Mouse (Mus musculus): ENCODE results near the gene Acvr1b.

The Acvr1b gene

DNA sequence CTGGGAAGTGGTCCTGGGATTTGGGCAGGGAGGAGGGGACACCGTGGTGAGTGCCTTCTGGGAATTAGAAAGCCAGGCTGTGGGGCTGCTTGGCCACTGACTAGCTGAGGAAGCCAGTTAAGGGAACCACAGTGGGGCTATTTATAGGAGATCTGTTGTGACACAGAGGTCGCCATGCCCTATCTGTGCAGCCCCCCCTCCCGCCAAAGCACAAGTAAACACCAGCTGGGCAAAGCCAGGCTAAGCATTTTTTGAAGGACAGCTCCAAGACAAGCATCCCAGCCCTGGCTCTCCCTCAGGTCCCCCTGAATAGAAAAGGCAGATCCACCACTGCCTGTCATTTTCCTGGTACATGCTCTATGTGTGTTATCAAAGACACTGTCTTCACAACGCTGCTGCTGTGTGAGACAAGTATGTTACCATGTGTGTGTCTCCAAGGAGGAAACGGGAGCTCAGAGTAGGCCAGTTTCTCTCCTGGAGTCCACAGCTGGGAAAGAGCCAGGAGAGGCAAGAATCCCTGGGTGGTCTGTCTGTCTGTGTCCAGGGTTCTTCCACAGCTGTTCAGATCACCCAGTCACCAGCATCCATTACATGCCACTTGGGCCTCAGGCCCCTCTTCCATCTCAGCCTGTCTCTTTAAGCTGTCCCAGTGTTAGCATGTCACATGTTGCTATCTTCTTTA, 74.3 kb downstream of the Acvr1b start:
- no peak for DNase-seq (ENCODE audit: low spot score in 2 of 2)

DNA sequence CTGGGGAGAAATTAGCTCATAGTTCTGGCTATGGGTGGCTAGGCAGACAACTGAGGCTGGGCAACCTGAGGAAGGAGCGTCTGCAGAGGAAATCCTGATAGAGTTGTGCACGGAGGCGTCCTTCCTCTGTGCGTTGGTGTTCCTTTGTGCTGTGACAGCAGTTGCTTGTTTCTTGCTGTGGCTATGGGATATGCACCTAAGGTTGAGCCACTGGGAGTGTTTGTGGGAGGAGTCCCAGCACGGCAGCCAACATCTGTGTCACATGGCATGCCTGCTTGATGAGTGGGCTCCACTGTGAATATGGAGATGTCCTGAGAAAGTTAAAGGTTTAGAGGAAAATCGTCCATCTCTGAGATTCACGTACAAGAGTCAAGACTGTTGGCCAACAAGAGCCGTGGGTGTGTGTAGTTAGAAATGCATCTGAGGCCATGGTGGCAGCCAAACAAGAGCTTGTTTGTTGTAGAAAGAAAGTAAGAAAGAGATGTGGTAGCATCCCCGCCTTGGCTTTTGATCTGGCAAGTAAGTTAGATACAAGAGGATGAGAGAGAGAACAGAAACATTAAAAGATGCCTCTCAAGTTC, 76.4 kb downstream of the Acvr1b start:
- no peak for DNase-seq (ENCODE audit: low spot score in 2 of 2)

DNA sequence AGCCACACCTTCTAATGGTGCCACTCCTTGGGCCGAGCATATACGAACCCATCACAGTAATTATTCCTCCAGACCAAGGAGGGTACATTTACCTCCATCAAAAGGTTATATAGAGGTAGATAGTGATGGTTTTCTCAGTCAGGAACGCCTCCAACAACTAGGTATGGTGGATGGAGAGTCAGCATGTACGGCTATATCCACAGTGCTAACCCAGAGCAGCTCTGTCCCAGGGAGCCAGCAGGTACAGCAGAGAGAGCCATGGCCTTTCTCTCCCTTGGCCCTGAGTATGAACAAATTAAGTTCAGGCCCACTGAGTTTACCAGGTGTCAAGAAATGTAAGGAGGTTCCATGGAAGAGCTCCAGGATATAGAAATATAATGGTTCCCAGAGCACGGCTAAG, 78.1 kb downstream of the Acvr1b start:
- DNase-seq (ENCODE audit: low spot score in 2 of 2) = no peak

DNA sequence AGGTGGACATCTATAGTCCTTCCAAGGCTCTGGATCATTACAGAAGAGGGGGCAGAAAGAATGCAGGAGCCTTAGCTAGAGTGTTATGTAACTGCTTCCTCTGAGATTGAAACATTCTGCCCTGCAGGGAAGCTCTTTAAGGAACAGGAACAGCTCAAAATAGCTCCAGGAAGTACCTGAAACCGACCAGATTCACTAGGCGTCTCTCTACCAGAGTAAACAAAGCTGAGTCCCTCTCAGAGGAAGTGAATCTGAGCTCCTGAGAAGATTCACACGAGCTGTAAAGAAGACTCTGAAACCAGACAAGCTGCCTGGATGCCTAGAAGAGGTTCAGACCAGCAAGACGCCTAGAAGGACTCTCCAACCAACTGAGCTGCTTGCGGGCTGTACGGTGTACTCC, 78.7 kb downstream of the Acvr1b start:
- no peak for DNase-seq (ENCODE audit: low spot score in 2 of 2)

DNA sequence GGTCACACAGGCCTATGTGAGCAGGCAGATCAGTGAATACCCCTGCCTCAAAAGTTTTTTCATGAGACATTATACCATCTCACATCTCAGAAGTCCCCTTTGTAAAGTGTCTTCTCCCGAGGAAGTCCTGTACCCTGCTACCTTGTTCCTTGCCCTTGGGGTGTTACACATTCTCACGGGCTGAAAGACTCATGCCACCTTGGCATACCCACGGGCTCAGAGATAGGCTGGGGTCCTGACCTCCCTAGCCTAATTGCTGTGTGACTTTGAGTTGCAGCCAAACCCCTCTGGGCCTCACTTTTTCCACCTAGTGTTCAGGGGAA, 79.7 kb downstream of the Acvr1b start:
- no peak for DNase-seq (ENCODE audit: low spot score in 2 of 2)

DNA sequence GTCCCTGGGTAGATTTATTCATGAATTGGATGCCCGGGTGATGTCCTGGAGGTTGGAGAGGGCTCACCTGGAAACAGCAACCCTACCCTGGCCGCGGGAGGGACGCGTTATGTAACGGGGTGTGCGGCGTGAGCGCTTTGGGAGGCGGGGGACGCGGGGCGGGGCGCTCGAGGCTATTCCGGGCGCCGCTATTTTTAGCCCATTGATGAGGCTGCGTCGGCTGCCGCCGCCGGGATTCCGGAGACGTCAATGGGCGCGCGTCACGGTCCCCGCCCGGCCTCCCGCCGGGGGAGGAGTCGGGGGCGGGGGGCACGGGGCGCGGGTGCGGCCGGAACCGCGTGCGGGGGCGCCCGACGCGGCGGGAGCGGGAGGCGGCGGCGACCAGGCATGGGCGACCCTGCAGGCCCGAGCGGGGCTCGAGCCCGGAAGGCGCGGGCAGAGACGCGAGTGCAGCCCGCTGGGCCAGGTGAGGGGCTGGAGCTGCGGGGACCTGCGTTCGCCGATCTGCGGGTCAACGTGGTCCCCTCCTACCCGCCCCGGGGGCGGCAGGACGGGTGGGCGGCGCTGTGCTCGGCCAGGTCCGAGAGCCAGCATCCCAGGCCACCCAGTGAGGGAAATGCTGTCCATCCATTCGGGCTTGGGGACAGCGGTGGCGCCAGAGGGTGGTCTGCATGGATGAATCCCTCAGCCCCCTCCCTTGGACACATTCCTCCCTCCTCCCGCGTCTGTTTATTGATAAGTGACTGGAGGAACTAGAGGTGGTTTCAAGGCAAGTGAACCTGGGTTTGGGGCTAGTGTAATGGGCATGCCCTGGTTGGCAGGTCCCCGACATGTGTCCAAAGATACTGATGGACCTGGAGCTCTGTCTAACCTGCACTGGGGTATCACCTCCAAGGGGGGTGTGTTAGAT, 80.3 kb downstream of the Acvr1b start, which contains the start of gene Nr4a1:
Gene Nr4a1, plus strand, starts transcription at position 384 of the 910 bp plus-strand sequence.
- peak; percentile 40 to 69 for DNase-seq (ENCODE audit: low spot score in 2 of 2)

DNA sequence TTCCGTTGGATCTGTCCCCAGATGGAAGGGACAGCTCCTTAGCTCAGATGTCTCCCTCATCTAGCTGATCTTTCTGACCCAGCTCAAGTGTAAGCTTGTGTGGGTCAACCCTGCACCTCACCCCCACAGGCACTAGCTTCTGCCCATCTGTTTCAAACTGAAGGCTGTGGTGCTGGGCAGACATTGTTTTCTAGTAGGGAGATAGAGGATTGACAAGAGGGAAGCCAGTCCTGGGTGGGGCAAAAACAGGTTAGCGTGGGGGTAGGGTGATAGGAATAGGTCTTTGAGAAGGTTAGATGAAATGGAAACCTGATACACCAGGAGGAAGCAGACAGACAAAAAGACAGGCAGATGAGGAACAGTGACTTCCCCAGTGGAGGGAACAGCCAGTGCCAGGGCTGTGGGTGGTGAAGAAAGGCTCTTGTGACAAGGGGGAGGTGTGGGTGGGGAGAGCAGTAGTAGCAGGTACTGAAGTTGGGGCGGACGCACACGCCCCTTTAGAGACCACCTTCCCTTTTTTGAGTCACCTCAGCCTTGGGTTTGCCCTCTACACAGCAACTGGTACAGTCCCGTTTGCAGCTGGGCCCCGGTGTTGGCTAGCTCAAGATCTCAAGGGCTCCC, 82.1 kb downstream of the Acvr1b start:
- no peak for DNase-seq (ENCODE audit: low spot score in 2 of 2)

DNA sequence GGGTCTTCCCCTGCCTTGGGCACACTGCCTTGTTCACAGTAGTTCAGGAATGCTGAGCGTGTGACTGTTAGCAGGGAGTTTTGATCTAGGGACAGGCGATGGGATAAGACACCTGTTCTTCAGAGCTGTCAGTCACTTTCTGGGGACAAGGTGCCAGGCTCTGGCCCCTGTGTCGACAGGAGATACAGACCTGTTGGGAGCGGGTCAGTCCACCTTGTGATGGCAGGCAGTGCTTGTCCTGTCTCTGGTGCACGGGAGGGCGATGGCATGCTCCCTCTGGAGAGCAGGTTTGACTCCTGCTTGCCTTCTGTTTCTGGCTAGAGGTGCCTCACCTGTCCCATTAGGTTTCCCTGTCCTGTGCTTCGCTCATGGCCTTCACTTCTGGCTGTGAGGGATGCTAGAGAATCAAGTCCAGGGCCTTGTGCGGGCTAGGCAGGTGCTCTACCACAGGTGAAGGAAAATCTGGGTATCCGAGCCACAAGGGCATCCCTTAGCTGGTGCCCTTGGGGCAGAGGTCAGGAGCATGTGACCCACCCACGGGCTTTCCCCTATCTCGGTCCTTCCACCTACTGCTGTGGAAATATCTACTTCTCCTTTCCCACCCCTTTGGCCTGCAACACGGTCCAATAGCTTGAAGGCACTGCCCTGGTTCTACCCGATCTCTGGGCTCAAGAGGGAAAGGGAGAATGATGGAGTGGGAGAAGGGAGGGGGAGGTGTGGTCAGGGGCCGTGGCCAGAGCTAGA, 82.8 kb downstream of the Acvr1b start:
- DNase-seq (ENCODE audit: low spot score in 2 of 2) = no peak

DNA sequence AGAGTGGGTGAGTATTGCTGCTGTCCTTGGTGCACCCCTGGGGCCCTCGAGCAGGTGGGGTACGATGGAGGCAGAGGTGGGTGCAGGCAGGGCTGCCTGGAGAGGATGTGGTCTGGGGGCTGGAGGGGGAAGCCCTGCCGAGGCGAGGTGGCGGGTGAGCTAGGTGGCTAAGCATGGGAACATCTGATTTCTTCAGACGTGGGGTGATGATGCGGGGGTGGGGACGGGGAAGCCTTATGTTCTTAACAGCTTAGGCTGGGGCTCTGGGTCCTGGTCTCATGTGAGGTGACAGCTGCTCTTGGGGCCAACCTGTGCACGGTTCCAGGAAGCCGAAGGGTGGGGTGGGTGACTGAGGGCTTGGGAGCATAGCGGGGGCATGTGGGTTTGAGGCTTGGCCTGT, 84.6 kb downstream of the Acvr1b start:
- no peak for DNase-seq (ENCODE audit: low spot score in 2 of 2)

DNA sequence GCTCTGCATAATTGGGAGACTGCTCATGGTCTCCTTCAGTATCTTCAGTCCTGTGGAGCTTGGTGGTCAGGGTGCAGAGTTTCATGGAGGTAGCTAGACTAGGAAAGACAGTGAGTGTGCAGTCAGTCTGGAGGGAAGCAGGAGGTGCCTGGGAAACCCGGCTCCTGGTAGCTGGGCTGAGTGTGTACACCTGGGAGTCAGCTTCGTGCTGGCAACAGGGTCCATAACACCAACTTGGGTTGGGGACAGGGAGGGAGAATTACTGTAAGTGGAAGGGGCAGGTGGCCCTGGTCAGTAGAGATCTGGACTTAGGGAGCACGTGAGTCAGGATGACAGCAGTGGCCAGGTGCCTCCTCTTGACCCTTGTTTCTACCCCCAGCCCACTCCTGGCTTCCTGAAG, 86.1 kb downstream of the Acvr1b start:
- DNase-seq (ENCODE audit: low spot score in 2 of 2) = no peak

DNA sequence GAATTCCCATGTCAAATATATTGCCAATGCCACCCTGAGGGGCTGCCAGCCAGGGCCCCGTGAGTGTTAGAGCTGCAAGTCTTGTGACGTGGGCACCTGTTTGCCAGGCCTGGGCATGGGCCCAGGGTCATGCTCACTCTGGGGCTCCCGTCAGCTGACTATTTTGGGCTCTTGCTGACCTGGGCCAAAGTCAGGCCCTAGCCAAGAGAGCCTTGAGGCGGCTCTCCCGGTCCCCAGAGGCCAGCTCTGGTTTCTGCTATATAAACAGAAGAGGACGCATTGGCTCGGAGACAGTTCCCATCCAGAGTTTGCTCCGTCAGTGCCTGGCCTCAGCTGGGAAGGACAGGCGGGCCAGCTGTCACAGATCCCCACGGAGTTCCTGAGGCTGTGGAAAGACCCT, 86.5 kb downstream of the Acvr1b start:
- DNase-seq (ENCODE audit: low spot score in 2 of 2) = no peak

DNA sequence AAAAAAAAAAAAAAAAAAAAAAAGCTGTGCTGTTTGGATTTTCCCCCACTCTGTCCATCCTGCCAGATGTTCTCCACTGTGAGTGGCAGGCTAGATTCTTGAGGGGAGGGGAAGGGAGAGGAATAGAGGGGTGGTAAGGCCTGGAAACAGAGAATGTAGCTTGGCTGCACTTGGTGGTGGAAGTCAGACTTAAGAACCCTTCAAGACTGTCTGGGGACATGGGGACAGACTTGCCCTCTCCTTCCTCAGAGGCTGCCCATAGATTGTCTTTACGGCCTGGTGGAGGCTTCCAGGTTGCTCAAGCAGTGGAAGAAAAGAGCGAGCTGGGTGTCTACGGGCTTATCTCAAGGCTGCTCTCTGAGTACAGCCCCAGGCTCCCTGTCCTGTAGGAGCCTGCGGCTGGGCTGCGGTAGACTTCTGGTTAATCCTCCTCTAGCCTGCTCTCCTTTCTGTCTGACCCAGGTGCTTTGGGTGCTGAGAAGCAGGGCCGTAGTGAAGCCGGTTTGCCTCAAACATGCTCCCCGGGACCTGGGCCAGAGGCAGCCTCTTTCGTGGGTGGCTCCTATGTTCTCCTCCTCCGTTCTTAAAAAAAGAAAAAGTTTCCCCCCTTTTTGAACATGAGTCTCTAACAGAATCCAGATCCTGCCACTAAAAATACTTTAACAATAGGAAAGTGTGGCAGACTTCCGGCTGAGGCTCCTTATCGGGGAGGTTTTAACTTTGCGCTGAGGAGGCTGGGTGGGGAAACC, 87.2 kb downstream of the Acvr1b start:
- no peak for DNase-seq (ENCODE audit: low spot score in 2 of 2)

DNA sequence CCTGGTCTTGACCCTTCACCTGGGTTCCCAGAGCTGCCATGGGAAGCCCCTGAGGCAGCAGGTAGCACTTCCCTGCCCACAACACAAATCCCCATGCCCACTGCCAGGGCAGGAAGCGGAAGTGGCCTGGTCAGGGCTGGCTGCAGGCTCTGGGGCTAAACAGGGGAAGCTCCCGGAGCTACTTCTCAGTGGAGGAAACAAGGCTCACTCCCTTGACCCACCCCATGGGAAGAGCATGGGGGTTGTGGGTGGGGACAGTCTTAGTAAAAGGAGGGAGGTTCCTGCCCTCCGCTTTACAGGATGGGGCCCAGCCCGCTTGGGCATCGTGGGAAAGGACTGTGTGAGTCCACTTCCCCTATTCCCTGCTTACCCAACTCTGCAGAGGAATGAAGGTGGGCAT, 88.6 kb downstream of the Acvr1b start:
- DNase-seq (ENCODE audit: low spot score in 2 of 2) = no peak
